Mouse (Mus musculus): ENCODE measurements at regions not wholly inside any gene's neighbourhood (a gene's known extent, or its start where the extent isn't known, plus 50 kb on each side); places are given as distances from the start of the nearest gene placed in this dataset.
A peak's percentile ranks its signal among the peaks of the same experiment; 100 is the strongest.

- intact Hi-C loops (cut with DNase I), result loop anchor here (2.0 to 10.0 kb wide), 2 partner anchors 261 to 677 kb away; no protein-coding TSS in a partner anchor
- Histone ChIP-seq H3K9ac (ENCODE audit: low read depth, low read length) (no peak overlapping the region), H3K4me3 (no peak overlapping the region), H3K27ac (no peak overlapping the region), H3K79me2 (replicated peaks; ENCODE audit: control insufficient read depth, insufficient read depth, low read length) (no peaks in the 10 kb centered on the region), H3K4me1 (ENCODE audit: control insufficient read depth, insufficient read depth, low read length) (no peaks in the 10 kb centered on the region), H3K27me3 (ENCODE audit: control insufficient read depth, insufficient read depth, low read length) (no peaks in the 10 kb centered on the region), H3K36me3 (ENCODE audit: control insufficient read depth, insufficient read depth, low read length) (no peaks in the 10 kb centered on the region)
- WGBS, result 4% methylated on average over 2 of the region's 2 CpGs
- TF ChIP-seq CTCF (IDR thresholded peaks at IDR 0.05) (peak; percentile 68), EP300 (IDR thresholded peaks at IDR 0.05; ENCODE audit: insufficient read depth, low read depth, low read length) (no peak)
- DNase-seq, result peak in 1 of 2 experiments; percentile 19
Observed at GRCm38 (mm10) chr9:79045314-79045713, 430.0 kb downstream of the Cd109 start.

- intact Hi-C loops (cut with DNase I), result no loop called here
- no peaks in the 10 kb centered on the region for H3K4me1 ChIP-seq (ENCODE audit: control insufficient read depth, insufficient read depth, low read length)
- H3K79me2 ChIP-seq (replicated peaks; ENCODE audit: control insufficient read depth, insufficient read depth, low read length), result no peaks in the 10 kb centered on the region
- TF ChIP-seq CTCF (IDR thresholded peaks at IDR 0.05), result no peak
- TF ChIP-seq EP300 (IDR thresholded peaks at IDR 0.05; ENCODE audit: insufficient read depth, low read depth, low read length), result no peak
- no peak for TF ChIP-seq POLR2A (IDR thresholded peaks at IDR 0.05; ENCODE audit: insufficient read depth, low read depth, low read length)
- DNase-seq, result no peak
- no peak overlapping the region for H3K4me3 ChIP-seq
- no peaks in the 10 kb centered on the region for H3K27me3 ChIP-seq (ENCODE audit: control insufficient read depth, insufficient read depth, low read length)
- WGBS, result 71% methylated on average over 3 of the region's 3 CpGs
- no peak overlapping the region for H3K9ac ChIP-seq (ENCODE audit: low read depth, low read length)
- no peaks in the 10 kb centered on the region for H3K36me3 ChIP-seq (ENCODE audit: control insufficient read depth, insufficient read depth, low read length)
- no peak overlapping the region for H3K27ac ChIP-seq
Observed at GRCm38 (mm10) chr9:79071961-79072360, 456.6 kb downstream of the Cd109 start.

- DNase-seq, result no peak
- H3K4me1 ChIP-seq (ENCODE audit: control insufficient read depth, insufficient read depth, low read length), result no peaks in the 10 kb centered on the region
- no peak overlapping the region for H3K4me3 ChIP-seq
- H3K9ac ChIP-seq (ENCODE audit: low read depth, low read length), result no peak overlapping the region
- intact Hi-C loops (cut with DNase I), result loop anchor here (2.0 to 10.0 kb wide), 2 partner anchors 325 to 613 kb away; no protein-coding TSS in a partner anchor
- no peaks in the 10 kb centered on the region for H3K79me2 ChIP-seq (replicated peaks; ENCODE audit: control insufficient read depth, insufficient read depth, low read length)
- TF ChIP-seq POLR2A (IDR thresholded peaks at IDR 0.05; ENCODE audit: insufficient read depth, low read depth, low read length) (no peak), CTCF (IDR thresholded peaks at IDR 0.05) (peak; percentile 71), EP300 (IDR thresholded peaks at IDR 0.05; ENCODE audit: insufficient read depth, low read depth, low read length) (no peak)
- WGBS, result 55% methylated on average over 2 of the region's 2 CpGs
- H3K27ac ChIP-seq, result no peak overlapping the region
- no peaks in the 10 kb centered on the region for H3K27me3 ChIP-seq (ENCODE audit: control insufficient read depth, insufficient read depth, low read length)
- no peaks in the 10 kb centered on the region for H3K36me3 ChIP-seq (ENCODE audit: control insufficient read depth, insufficient read depth, low read length)
Observed at GRCm38 (mm10) chr9:79109611-79110010, 494.3 kb downstream of the Cd109 start.

GRCm38 (mm10) chr9:79111326-79111725 is 496.0 kb downstream of the Cd109 start:
- H3K36me3 ChIP-seq (ENCODE audit: control insufficient read depth, insufficient read depth, low read length), result no peaks in the 10 kb centered on the region
- no peak overlapping the region for H3K9ac ChIP-seq (ENCODE audit: low read depth, low read length)
- H3K4me3 ChIP-seq, result no peak overlapping the region
- 57% methylated on average over 2 of the region's 2 CpGs for WGBS
- intact Hi-C loops (cut with DNase I), result no loop called here
- no peak for DNase-seq
- no peaks in the 10 kb centered on the region for H3K27me3 ChIP-seq (ENCODE audit: control insufficient read depth, insufficient read depth, low read length)
- no peaks in the 10 kb centered on the region for H3K79me2 ChIP-seq (replicated peaks; ENCODE audit: control insufficient read depth, insufficient read depth, low read length)
- no peak for TF ChIP-seq POLR2A (IDR thresholded peaks at IDR 0.05; ENCODE audit: insufficient read depth, low read depth, low read length)
- no peak for TF ChIP-seq CTCF (IDR thresholded peaks at IDR 0.05)
- TF ChIP-seq EP300 (IDR thresholded peaks at IDR 0.05; ENCODE audit: insufficient read depth, low read depth, low read length), result no peak
- no peaks in the 10 kb centered on the region for H3K4me1 ChIP-seq (ENCODE audit: control insufficient read depth, insufficient read depth, low read length)
- no peak overlapping the region for H3K27ac ChIP-seq

GRCm38 (mm10) chr9:79140970-79141369 is 525.6 kb downstream of the Cd109 start:
- no peaks in the 10 kb centered on the region for H3K36me3 ChIP-seq (ENCODE audit: control insufficient read depth, insufficient read depth, low read length)
- H3K4me3 ChIP-seq, result no peak overlapping the region
- WGBS, result 48% methylated on average over 1 of the region's 1 CpGs
- no peak overlapping the region for H3K27ac ChIP-seq
- no peak for DNase-seq
- H3K4me1 ChIP-seq (ENCODE audit: control insufficient read depth, insufficient read depth, low read length), result no peaks in the 10 kb centered on the region
- intact Hi-C loops (cut with DNase I), result no loop called here
- TF ChIP-seq EP300 (IDR thresholded peaks at IDR 0.05; ENCODE audit: insufficient read depth, low read depth, low read length) (no peak), POLR2A (IDR thresholded peaks at IDR 0.05; ENCODE audit: insufficient read depth, low read depth, low read length) (no peak), CTCF (IDR thresholded peaks at IDR 0.05) (no peak)
- H3K79me2 ChIP-seq (replicated peaks; ENCODE audit: control insufficient read depth, insufficient read depth, low read length), result no peaks in the 10 kb centered on the region
- H3K27me3 ChIP-seq (ENCODE audit: control insufficient read depth, insufficient read depth, low read length), result no peaks in the 10 kb centered on the region
- no peak overlapping the region for H3K9ac ChIP-seq (ENCODE audit: low read depth, low read length)

- no peak overlapping the region for H3K9ac ChIP-seq (ENCODE audit: low read depth, low read length)
- TF ChIP-seq CTCF (IDR thresholded peaks at IDR 0.05) (no peak), EP300 (IDR thresholded peaks at IDR 0.05; ENCODE audit: insufficient read depth, low read depth, low read length) (no peak), POLR2A (IDR thresholded peaks at IDR 0.05; ENCODE audit: insufficient read depth, low read depth, low read length) (no peak)
- no peaks in the 10 kb centered on the region for H3K27me3 ChIP-seq (ENCODE audit: control insufficient read depth, insufficient read depth, low read length)
- H3K4me3 ChIP-seq, result no peak overlapping the region
- no peak for DNase-seq
- no peak overlapping the region for H3K27ac ChIP-seq
- WGBS, result 80% methylated on average over 3 of the region's 3 CpGs
- H3K4me1 ChIP-seq (ENCODE audit: control insufficient read depth, insufficient read depth, low read length), result no peaks in the 10 kb centered on the region
- intact Hi-C loops (cut with DNase I), result no loop called here
- no peaks in the 10 kb centered on the region for H3K79me2 ChIP-seq (replicated peaks; ENCODE audit: control insufficient read depth, insufficient read depth, low read length)
- H3K36me3 ChIP-seq (ENCODE audit: control insufficient read depth, insufficient read depth, low read length), result no peaks in the 10 kb centered on the region
Observed at GRCm38 (mm10) chr9:79146004-79146403, 530.7 kb downstream of the Cd109 start.

All from heart, adult 2 months (tissue).